Mouse (Mus musculus): ENCODE data around the gene Gm13089.
"Not testable (repeated sequence)": the region's sequence is repeated elsewhere in the genome, so short reads cannot be mapped to it uniquely, and the experiment has no call there.

Gm13089 gene

GRCm38 (mm10) chr4:143702611-143703010 lies at the start of gene Gm13089:
Gm13089 (minus strand) TSS chr4:143702711.
- DNase-seq: no peak

DNA sequence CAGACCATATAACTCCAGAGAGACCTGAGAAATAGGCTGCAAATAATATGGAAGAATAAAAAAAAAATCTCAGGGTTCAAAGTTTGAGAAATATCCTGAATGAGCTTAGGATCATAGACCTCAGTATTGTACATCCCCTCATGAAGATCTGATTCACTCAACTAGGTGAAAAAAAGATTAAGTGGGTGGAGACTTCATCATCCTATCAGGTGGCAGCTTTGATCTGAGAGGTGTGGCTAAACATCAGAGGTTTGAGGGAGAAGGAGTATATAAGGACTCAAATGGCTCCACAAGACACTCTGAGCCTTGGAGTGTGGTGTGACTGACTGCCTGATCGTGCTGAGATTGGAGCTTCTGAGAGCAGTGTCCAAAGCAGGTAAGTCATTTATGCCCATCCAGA lies 16.6 kb upstream of the Gm13089 start, which contains the start of gene Gm13078:
Gm13078 (plus strand) TSS at position 301 of the 400 bp plus-strand sequence.
- DNase-seq: no peak

GRCm38 (mm10) chr4:143657146-143657545 lies 45.4 kb downstream of the Gm13089 start, which contains the start of gene Gm13088:
Gm13088 (minus strand) TSS chr4:143657246.
- DNase-seq: not testable (repeated sequence)

All from cerebellum, adult 11-12 months (tissue).